Comparison of ENCODE assay signal across 32 mouse cellular contexts in genomic region chr2:150570761-150571160, GRCm38 (mm10). TPM values are rescaled to one million over a fixed set of nuclear protein-coding genes. Genes with fewer than 3 reads are reported as not detected.
DNase-seq lines count a peak whose midpoint lies in the region; ATAC-seq and TF ChIP-seq lines count a peak whose summit lies in the region.
"Had no signal": no experiment of that assay in that cellular context is flagged by ENCODE, and none has a peak within 500 bp of the region (broad histone marks: within the 10 kb centered on the region; RNA-seq: fewer than 3 reads in every experiment).

No protein-coding gene starts in this region.

- H3K36me3 ChIP-seq in megakaryocyte, embryonic 14.5 days (replicated peaks; ENCODE audit: low read length): peaks cover 41% of the 10 kb centered on the region
- peaks cover 6% of the 10 kb centered on the region for H3K36me3 ChIP-seq in G1E (replicated peaks)
- H3K36me3 ChIP-seq in liver, embryonic 12.5 days: no peaks in the 10 kb centered on the region
- H3K36me3 ChIP-seq: embryonic facial prominence, embryonic 12.5 days; forebrain, embryonic 10.5 days; heart, embryonic 10.5 days; heart, embryonic 15.5 days; hindbrain, embryonic 13.5 days; limb, embryonic 10.5 days; limb, embryonic 15.5 days; lung, embryonic 15.5 days had no signal

- 41% methylated on average over 2 of the region's 2 CpGs for WGBS in liver, embryonic 12.5 days (ENCODE audit: insufficient replicate concordance)

- no peaks in the 10 kb centered on the region for H3K27me3 ChIP-seq in megakaryocyte, embryonic 14.5 days (replicated peaks)
- peaks cover 3% of the 10 kb centered on the region; the same call in 1 of the 2 replicates for H3K27me3 ChIP-seq in G1E (ENCODE audit: insufficient read depth, low read length)
- H3K27me3 ChIP-seq in liver, embryonic 12.5 days (replicated peaks): no peaks in the 10 kb centered on the region
- H3K27me3 ChIP-seq: embryonic facial prominence, embryonic 12.5 days; heart, embryonic 15.5 days; hindbrain, embryonic 13.5 days; limb, embryonic 15.5 days; lung, embryonic 15.5 days; Patski had no signal

- ATAC-seq in megakaryocyte, adult 5-6 weeks (ENCODE audit: poor library complexity, severe bottlenecking): no peak
- peak; percentile 10 for ATAC-seq in G1E (ENCODE audit: extremely low read depth, insufficient number of reproducible peaks, low FRiP score, poor library complexity, severe bottlenecking)
- 0 out of 2 replicates have a peak, but pooled peaks have one; percentile 22 for ATAC-seq in liver, embryonic 12.5 days
- ATAC-seq in megakaryocyte-erythroid progenitor cell, adult 5-6 weeks (replicated peaks; ENCODE audit: low FRiP score, low TSS enrichment, poor library complexity, severe bottlenecking): peak; percentile 6; the same call in 1 of the 2 replicates
- ATAC-seq: forebrain, embryonic 16.5 days; intestine, postnatal 0 days; Patski had no signal

- peak overlapping the region; percentile 91 for H3K4me3 ChIP-seq in megakaryocyte, embryonic 14.5 days (replicated peaks)
- H3K4me3 ChIP-seq in G1E (ENCODE audit: low read depth, low read length): no peak overlapping the region; the same call in 1 of the 2 replicates
- H3K4me3 ChIP-seq in liver, embryonic 12.5 days: no peak overlapping the region
- H3K4me3 ChIP-seq: embryonic facial prominence, embryonic 12.5 days; forebrain, embryonic 10.5 days; gastrocnemius, adult 2 months; heart, embryonic 10.5 days; heart, embryonic 15.5 days; hindbrain, embryonic 13.5 days; limb, embryonic 10.5 days; limb, embryonic 15.5 days; lung, embryonic 15.5 days had no signal

- TF ChIP-seq CTCF in G1E (IDR thresholded peaks at IDR 0.05; ENCODE audit: low read depth, low read length): no peak

- H3K4me2 ChIP-seq in liver, embryonic 12.5 days: peak overlapping the region; percentile 23; the same call in 1 of the 2 replicates
- H3K4me2 ChIP-seq: embryonic facial prominence, embryonic 12.5 days; heart, embryonic 15.5 days; hindbrain, embryonic 13.5 days; limb, embryonic 15.5 days; lung, embryonic 15.5 days had no signal

- H3K27ac ChIP-seq in liver, embryonic 12.5 days: no peak overlapping the region
- H3K27ac ChIP-seq: embryonic facial prominence, embryonic 12.5 days; forebrain, embryonic 10.5 days; gastrocnemius, adult 2 months; heart, embryonic 10.5 days; heart, embryonic 15.5 days; hindbrain, embryonic 13.5 days; limb, embryonic 10.5 days; limb, embryonic 15.5 days; lung, embryonic 15.5 days had no signal

- no peaks in the 10 kb centered on the region for H3K9me3 ChIP-seq in megakaryocyte, embryonic 14.5 days
- H3K9me3 ChIP-seq in G1E (replicated peaks): no peaks in the 10 kb centered on the region
- no peaks in the 10 kb centered on the region for H3K9me3 ChIP-seq in liver, embryonic 12.5 days (replicated peaks)
- H3K9me3 ChIP-seq: embryonic facial prominence, embryonic 12.5 days; forebrain, embryonic 10.5 days; heart, embryonic 10.5 days; heart, embryonic 15.5 days; hindbrain, embryonic 13.5 days; limb, embryonic 10.5 days; limb, embryonic 15.5 days; lung, embryonic 15.5 days had no signal

- H3K9ac ChIP-seq in liver, embryonic 12.5 days: no peak overlapping the region
- H3K9ac ChIP-seq: embryonic facial prominence, embryonic 12.5 days; heart, embryonic 15.5 days; hindbrain, embryonic 13.5 days; limb, embryonic 15.5 days; lung, embryonic 15.5 days had no signal

- no peak for DNase-seq in G1E (ENCODE audit: low spot score)
- DNase-seq in left cerebral cortex, adult 18-20 months (ENCODE audit: low spot score in 2 of 2): no peak
- no peak for DNase-seq in lung, postnatal 25 days (ENCODE audit: low spot score)
- DNase-seq: adrenal gland, postnatal 10 days; B cell, adult 2 months; cerebellum, adult 11-12 months; cerebellum, adult 9-11 months; embryo, embryonic 11 days; gastrocnemius, adult 2 months; kidney, adult 9 months; kidney, postnatal 10 days; layer of hippocampus, postnatal 36 days; midbrain, embryonic 14.5 days had no signal

- H3K4me1 ChIP-seq in megakaryocyte, embryonic 14.5 days: peaks cover 82% of the 10 kb centered on the region
- peaks cover 25% of the 10 kb centered on the region for H3K4me1 ChIP-seq in G1E (ENCODE audit: insufficient read depth, low read depth, low read length)
- H3K4me1 ChIP-seq in liver, embryonic 12.5 days: peaks cover 23% of the 10 kb centered on the region
- H3K4me1 ChIP-seq: embryonic facial prominence, embryonic 12.5 days; forebrain, embryonic 10.5 days; heart, embryonic 10.5 days; heart, embryonic 15.5 days; hindbrain, embryonic 13.5 days; limb, embryonic 10.5 days; limb, embryonic 15.5 days; lung, embryonic 15.5 days had no signal

RNA-seq across cellular contexts. Expression of gene Cst7, which starts 0.5 kb away (rescaled TPM):
- polyA plus RNA-seq in megakaryocyte, embryonic 14.5 days (2012; ENCODE audit: insufficient read depth, low replicate concordance): 4.4 and 13.6 TPM in 2 replicates
- total RNA-seq in megakaryocyte, adult 5-6 weeks (2015): 36.9 and 41.1 TPM in 2 replicates
- 24.5 and 39.6 TPM in 2 replicates for total RNA-seq in megakaryocyte, adult 5-6 weeks (2017)
- total RNA-seq in G1E (2014; fragmentation: Nextera tagmentation) (not detected in 2 replicates), G1E (2017) (14.2 and 18.2 TPM in 2 replicates)
- 0.22 and 0.24 TPM in 2 replicates for polyA plus RNA-seq in G1E (2012)
- polyA plus RNA-seq in liver, embryonic 12.5 days (2016; fragmentation: Nextera tagmentation; extraction: Ambion mirVana): 3.6 and 3.7 TPM in 2 replicates
- 3.8 and 7.0 TPM in 2 replicates for total RNA-seq in megakaryocyte-erythroid progenitor cell, adult 5-6 weeks (2014; fragmentation: Nextera tagmentation)
- total RNA-seq in megakaryocyte-erythroid progenitor cell, adult 5-6 weeks (2017): 12.1 and 19.5 TPM in 2 replicates
- not detected for total RNA-seq in left cerebral cortex, adult 18-20 months (2021)
- total RNA-seq: ES-E14; gastrocnemius, adult 2 months; heart, postnatal 25 days; layer of hippocampus, postnatal 36 days; left cerebral cortex, postnatal 10 days had no signal
- polyA plus RNA-seq: limb, embryonic 10.5 days; neural tube, embryonic 14.5 days; Patski had no signal

RNA-seq across cellular contexts. Expression of gene Apmap, which starts 37.6 kb away (rescaled TPM):
- 29.0 and 66.7 TPM in 2 replicates for polyA plus RNA-seq in megakaryocyte, embryonic 14.5 days (2012; ENCODE audit: insufficient read depth, low replicate concordance)
- total RNA-seq in megakaryocyte, adult 5-6 weeks (2015): 22.2 and 25.1 TPM in 2 replicates
- 39.1 and 39.8 TPM in 2 replicates for total RNA-seq in megakaryocyte, adult 5-6 weeks (2017)
- total RNA-seq in G1E (2014; fragmentation: Nextera tagmentation): 15.1 and 17.0 TPM in 2 replicates
- total RNA-seq in G1E (2017): 31.5 and 32.3 TPM in 2 replicates
- 37.7 and 55.2 TPM in 2 replicates for polyA plus RNA-seq in G1E (2012)
- polyA plus RNA-seq in liver, embryonic 12.5 days (2016; fragmentation: Nextera tagmentation; extraction: Ambion mirVana): 28.2 and 28.6 TPM in 2 replicates
- 10.7 and 20.5 TPM in 2 replicates for total RNA-seq in megakaryocyte-erythroid progenitor cell, adult 5-6 weeks (2014; fragmentation: Nextera tagmentation)
- total RNA-seq in megakaryocyte-erythroid progenitor cell, adult 5-6 weeks (2017): 37.2 and 43.1 TPM in 2 replicates
- total RNA-seq in left cerebral cortex, adult 18-20 months (2021): 10 to 100 TPM; 53.5 to 59.9 TPM
